Mouse (Mus musculus) heart, postnatal 0 days (tissue): Measurements from ENCODE around the gene Nabp2.

Experiments used
- CTCF ChIP-seq: IDR thresholded peaks from 2 replicates; pipeline ENCODE4 v1.5.1; 2016; ENCODE audit warnings: antibody characterized with exemption, control low read depth, low read depth
- EP300 ChIP-seq: IDR thresholded peaks from 2 replicates; pipeline ENCODE4 v1.6.1; 2016; ENCODE audit warnings: antibody characterized with exemption, low read depth

DNA sequence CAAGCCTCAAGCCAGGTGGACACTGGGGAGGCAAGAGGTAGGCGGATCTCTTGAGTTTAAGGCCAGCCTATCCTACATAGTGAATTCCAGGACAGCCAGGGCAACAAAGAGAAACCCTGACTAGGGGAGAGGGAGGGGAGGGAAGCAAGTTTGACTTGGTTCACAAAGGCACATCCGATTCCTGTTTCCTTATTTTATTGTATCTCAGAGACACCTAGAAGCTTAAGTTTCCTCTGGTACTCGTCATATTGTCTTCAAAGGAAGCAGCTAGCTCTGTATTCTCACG is 789 bp downstream of the Nabp2 start:
- no peak for TF ChIP-seq CTCF
- no peak for TF ChIP-seq EP300
